Comparison of ENCODE assay signal across 11 mouse cellular contexts in the genomic region with DNA sequence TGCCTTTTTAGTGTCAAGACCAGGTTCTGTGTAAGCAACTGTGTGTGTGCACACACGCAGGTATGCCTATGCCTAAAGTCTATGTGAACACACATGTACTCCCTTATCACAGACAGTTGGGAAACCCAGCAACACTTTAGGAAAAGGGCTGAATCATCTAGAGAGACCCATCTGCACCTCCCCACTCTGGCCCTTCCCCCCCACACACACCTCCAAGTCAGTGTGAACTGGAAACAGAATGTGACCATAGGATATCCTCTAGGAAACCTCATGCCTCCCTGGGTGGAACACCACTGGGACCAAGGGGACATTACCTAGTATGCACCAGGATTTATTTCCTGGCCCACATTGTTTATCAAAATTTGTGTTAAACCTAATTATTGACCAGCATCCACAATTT.
"Had no signal": no experiment of that assay in that cellular context is flagged by ENCODE, and none has a peak within 500 bp of the region (broad histone marks: within the 10 kb centered on the region; RNA-seq: fewer than 3 reads in every experiment).

No protein-coding gene starts in this region.

- H3K27me3 ChIP-seq: lung, embryonic 15.5 days had no signal

- DNase-seq: kidney, postnatal 25 days; layer of hippocampus, adult 9-11 months; lung, postnatal 10 days; midbrain, embryonic 14.5 days; thymus, adult 18-20 months; thymus, postnatal 36 days had no signal

- H3K9me3 ChIP-seq: lung, embryonic 15.5 days had no signal

- H3K27ac ChIP-seq: kidney, postnatal 0 days; layer of hippocampus, adult 2 months; left cerebral cortex, adult 2 months; liver, embryonic 14.5 days; lung, embryonic 15.5 days had no signal

- H3K4me3 ChIP-seq: layer of hippocampus, adult 2 months; left cerebral cortex, adult 2 months; lung, embryonic 15.5 days had no signal

- H3K36me3 ChIP-seq: lung, embryonic 15.5 days had no signal
